Mouse (Mus musculus): ENCODE results near the gene Vasn. TPM values are rescaled to one million over a fixed set of nuclear protein-coding genes. Genes with fewer than 3 reads are reported as not detected.

Vasn gene
- polyA plus RNA-seq, 1 experiment from 2014 or later = 2.4 TPM

DNA sequence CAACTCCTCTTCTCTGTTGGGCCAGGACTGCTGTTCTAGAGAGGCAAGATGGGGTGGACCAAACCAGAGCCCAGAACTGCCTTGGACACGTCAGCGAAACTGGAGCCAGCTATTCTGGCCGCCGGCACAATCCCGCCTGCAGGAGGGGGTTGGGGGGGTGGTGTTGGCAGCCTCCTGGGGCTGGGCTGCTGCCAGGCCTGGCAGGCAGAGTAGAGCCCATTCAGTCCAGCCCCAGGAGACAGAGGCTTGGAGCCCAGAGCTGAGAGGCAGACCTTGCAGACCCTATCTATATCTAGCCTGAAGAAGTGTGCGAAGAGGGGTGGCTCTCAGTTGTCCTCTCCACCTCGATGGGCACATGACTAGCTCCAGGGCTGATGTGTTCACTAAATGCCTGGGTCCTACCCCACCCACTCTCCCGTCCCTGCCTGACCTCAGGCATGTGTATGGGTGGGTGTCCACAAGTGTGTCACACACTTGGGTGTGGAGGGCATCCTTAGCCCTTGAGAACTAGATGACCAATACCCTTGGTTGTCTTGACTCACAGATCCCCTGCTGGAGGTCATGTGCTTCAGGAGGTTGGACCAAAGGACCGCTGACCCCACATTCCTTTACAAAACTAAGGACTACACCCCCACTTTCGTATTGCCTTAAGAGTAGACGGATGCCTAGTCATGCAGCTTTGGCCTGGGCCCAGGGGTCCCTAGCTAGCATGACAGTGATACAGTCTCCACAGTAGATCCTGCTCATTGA lies 4.1 kb downstream of the Vasn start:
- Histone ChIP-seq H3K36me3 (replicated peaks) (peaks cover 14% of the 10 kb centered on the region), H3K4me1 (replicated peaks) (peaks cover 30% of the 10 kb centered on the region), H3K27ac (replicated peaks) (no peak overlapping the region), H3K27me3 (no peaks in the 10 kb centered on the region), H3K4me2 (no peak overlapping the region), H3K4me3 (replicated peaks) (no peak overlapping the region), H3K9me3 (replicated peaks) (no peaks in the 10 kb centered on the region), H3K9ac (no peak overlapping the region)
- WGBS (ENCODE audit: insufficient replicate concordance) = 68% methylated on average over 11 of the region's 11 CpGs
- ATAC-seq (ENCODE audit: insufficient read depth) = no peak

DNA sequence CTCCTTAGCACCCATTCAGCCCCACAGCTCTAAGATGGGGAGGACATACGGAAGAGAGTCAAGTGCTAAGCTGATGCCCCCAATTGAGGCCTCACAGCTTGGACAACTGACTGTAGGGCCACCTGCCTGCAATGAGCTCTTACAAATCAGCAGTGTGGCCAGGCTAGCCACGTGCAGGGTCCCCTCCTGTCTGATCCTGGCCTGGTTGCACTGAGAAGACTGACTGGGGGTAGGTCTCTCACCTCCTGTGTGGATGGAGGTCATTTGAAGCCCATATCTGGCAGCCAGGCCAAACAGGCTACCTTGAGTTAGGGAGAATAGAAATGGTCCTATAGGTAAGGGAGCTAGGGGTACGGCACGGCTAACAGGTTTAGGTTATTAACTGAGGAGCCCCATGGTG lies 6.1 kb downstream of the Vasn start:
- Histone ChIP-seq H3K27me3 (no peaks in the 10 kb centered on the region), H3K27ac (replicated peaks) (no peak overlapping the region), H3K4me1 (replicated peaks) (peaks cover 13% of the 10 kb centered on the region), H3K4me2 (no peak overlapping the region), H3K9me3 (replicated peaks) (no peaks in the 10 kb centered on the region), H3K36me3 (replicated peaks) (peaks cover 29% of the 10 kb centered on the region), H3K4me3 (replicated peaks) (no peak overlapping the region), H3K9ac (no peak overlapping the region)
- ATAC-seq (ENCODE audit: insufficient read depth) = no peak
- WGBS (ENCODE audit: insufficient replicate concordance) = 66% methylated on average over 4 of the region's 4 CpGs

DNA sequence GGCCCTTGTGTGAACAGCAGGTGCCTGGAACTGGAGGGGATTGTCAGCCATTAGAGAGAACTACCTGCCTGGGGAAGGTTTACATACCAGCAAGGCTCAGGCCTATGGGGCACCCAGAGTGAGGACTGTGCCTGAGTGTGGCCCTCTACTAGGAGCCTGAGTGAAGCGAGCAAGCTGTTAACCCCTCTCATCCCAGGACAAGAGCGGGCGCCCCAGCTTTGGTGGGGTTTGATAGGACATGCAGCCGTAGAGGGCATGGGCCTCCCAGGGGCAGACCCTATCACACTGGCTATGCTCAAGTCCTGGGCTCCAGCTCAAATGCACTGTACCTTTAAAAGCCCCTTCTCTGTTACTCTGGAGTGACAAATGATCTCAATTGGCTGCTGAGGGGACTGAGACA lies 7.1 kb downstream of the Vasn start:
- no peak for ATAC-seq (ENCODE audit: insufficient read depth)
- Histone ChIP-seq H3K9me3 (replicated peaks) (no peaks in the 10 kb centered on the region), H3K4me2 (no peak overlapping the region), H3K36me3 (replicated peaks) (peaks cover 32% of the 10 kb centered on the region), H3K27ac (replicated peaks) (no peak overlapping the region), H3K4me3 (replicated peaks) (no peak overlapping the region), H3K4me1 (replicated peaks) (peaks cover 5% of the 10 kb centered on the region), H3K27me3 (no peaks in the 10 kb centered on the region), H3K9ac (no peak overlapping the region)
- 83% methylated on average over 4 of the region's 4 CpGs for WGBS (ENCODE audit: insufficient replicate concordance)

DNA sequence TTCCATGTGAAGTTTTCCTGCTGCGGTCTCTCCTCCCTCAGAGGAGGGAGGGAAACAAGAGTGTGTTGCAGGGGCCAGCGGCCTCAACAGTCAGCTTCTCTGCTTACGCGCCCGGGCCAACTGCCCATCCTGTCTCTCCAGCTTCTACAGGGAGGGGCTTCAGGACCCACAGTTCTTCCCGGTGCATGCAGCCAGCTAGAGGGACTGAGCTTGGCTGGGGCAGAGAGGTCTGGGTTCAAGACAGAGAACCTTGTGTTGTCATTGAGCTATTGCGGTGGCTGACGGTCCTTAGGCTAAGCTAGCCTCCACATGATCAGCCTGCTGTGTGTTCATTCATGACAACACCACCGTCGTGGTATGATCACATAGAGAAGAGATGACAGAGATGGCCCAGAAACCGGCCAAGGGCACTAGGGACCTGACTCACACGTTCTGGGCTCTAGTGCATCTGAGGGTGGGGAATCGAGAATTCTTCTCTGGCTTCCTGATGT lies 8.0 kb downstream of the Vasn start:
- Histone ChIP-seq H3K27me3 (no peaks in the 10 kb centered on the region), H3K9me3 (replicated peaks) (no peaks in the 10 kb centered on the region), H3K4me2 (no peak overlapping the region), H3K9ac (no peak overlapping the region), H3K4me3 (replicated peaks) (no peak overlapping the region), H3K27ac (replicated peaks) (no peak overlapping the region), H3K4me1 (replicated peaks) (no peaks in the 10 kb centered on the region; the same call in none of the 2 replicates), H3K36me3 (replicated peaks) (peaks cover 39% of the 10 kb centered on the region)
- no peak for ATAC-seq (ENCODE audit: insufficient read depth)
- WGBS (ENCODE audit: insufficient replicate concordance) = 70% methylated on average over 13 of the region's 13 CpGs

DNA sequence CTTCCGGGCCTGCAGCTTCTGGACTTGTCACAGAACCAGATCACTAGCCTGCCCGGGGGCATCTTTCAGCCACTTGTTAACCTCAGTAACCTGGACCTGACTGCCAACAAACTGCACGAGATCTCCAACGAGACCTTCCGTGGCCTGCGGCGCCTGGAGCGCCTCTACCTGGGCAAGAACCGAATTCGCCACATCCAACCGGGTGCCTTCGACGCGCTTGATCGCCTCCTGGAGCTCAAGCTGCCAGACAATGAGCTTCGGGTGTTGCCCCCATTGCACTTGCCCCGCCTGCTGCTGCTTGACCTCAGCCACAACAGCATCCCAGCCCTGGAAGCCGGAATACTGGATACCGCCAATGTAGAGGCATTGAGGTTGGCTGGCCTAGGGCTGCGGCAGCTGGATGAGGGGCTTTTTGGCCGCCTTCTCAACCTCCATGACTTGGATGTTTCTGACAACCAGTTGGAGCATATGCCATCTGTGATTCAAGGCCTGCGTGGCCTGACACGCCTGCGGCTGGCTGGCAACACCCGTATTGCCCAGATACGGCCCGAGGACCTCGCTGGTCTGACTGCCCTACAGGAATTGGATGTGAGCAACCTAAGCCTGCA lies 8.8 kb downstream of the Vasn start:
- Histone ChIP-seq H3K4me1 (replicated peaks) (no peaks in the 10 kb centered on the region; the same call in 1 of the 2 replicates), H3K4me2 (no peak overlapping the region), H3K4me3 (replicated peaks) (no peak overlapping the region), H3K27me3 (no peaks in the 10 kb centered on the region), H3K27ac (replicated peaks) (no peak overlapping the region), H3K36me3 (replicated peaks) (peaks cover 40% of the 10 kb centered on the region), H3K9me3 (replicated peaks) (no peaks in the 10 kb centered on the region), H3K9ac (no peak overlapping the region)
- ATAC-seq (ENCODE audit: insufficient read depth) = no peak
- WGBS (ENCODE audit: insufficient replicate concordance) = 82% methylated on average over 28 of the region's 28 CpGs

DNA sequence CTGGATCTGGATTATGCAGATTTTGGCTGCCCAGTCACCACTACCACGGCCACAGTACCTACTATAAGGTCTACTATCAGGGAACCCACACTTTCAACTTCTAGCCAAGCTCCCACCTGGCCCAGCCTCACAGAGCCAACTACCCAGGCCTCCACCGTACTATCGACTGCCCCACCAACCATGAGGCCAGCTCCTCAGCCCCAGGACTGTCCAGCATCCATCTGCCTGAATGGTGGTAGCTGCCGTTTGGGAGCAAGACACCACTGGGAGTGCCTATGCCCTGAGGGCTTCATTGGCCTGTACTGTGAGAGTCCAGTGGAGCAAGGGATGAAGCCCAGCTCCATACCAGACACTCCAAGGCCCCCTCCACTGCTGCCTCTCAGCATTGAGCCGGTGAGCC lies 9.5 kb downstream of the Vasn start:
- Histone ChIP-seq H3K9me3 (replicated peaks) (no peaks in the 10 kb centered on the region), H3K27me3 (no peaks in the 10 kb centered on the region), H3K4me2 (no peak overlapping the region), H3K4me1 (replicated peaks) (no peaks in the 10 kb centered on the region), H3K9ac (no peak overlapping the region), H3K36me3 (replicated peaks) (peaks cover 34% of the 10 kb centered on the region), H3K4me3 (replicated peaks) (no peak overlapping the region), H3K27ac (replicated peaks) (no peak overlapping the region)
- 77% methylated on average over 5 of the region's 5 CpGs for WGBS (ENCODE audit: insufficient replicate concordance)
- no peak for ATAC-seq (ENCODE audit: insufficient read depth)

DNA sequence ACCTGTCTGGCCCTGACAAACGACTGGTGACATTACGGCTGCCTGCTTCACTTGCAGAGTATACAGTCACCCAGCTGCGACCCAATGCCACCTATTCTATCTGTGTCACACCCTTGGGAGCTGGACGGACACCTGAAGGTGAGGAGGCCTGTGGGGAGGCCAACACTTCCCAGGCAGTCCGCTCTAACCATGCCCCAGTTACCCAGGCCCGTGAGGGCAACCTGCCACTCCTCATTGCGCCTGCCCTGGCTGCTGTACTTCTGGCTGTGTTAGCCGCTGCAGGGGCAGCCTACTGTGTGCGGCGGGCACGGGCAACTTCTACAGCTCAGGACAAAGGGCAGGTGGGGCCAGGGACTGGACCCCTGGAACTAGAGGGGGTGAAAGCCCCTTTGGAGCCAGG lies 10.0 kb downstream of the Vasn start:
- Histone ChIP-seq H3K27ac (replicated peaks) (no peak overlapping the region), H3K27me3 (no peaks in the 10 kb centered on the region), H3K4me3 (replicated peaks) (no peak overlapping the region), H3K9ac (no peak overlapping the region), H3K9me3 (replicated peaks) (no peaks in the 10 kb centered on the region), H3K4me1 (replicated peaks) (no peaks in the 10 kb centered on the region), H3K36me3 (replicated peaks) (peaks cover 34% of the 10 kb centered on the region), H3K4me2 (no peak overlapping the region)
- no peak for ATAC-seq (ENCODE audit: insufficient read depth)
- 77% methylated on average over 11 of the region's 11 CpGs for WGBS (ENCODE audit: insufficient replicate concordance)

DNA sequence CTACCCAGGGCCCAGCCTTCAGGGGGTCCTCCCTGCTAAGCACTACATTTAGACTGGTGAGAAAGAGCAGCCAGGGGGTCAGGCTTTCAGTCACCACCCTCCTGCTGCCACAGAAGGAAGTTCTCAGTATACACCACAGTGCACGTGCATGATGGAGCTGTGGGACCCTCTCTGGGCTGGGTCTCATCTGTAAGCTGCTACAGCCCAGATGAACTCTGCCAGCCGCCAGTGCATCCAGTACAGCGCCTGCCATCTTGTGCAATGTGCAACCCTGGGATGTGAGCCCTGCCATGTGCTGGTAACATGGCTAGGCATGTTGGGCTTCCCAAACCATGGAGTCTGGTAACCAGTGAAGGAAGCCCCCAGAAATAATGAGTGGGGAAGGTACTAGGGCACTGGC lies 10.4 kb downstream of the Vasn start:
- Histone ChIP-seq H3K9ac (no peak overlapping the region), H3K9me3 (replicated peaks) (no peaks in the 10 kb centered on the region), H3K36me3 (replicated peaks) (peaks cover 38% of the 10 kb centered on the region), H3K27ac (replicated peaks) (no peak overlapping the region), H3K27me3 (no peaks in the 10 kb centered on the region), H3K4me3 (replicated peaks) (no peak overlapping the region), H3K4me2 (no peak overlapping the region), H3K4me1 (replicated peaks) (peaks cover 3% of the 10 kb centered on the region; the same call in 1 of the 2 replicates)
- ATAC-seq (ENCODE audit: insufficient read depth) = no peak
- WGBS (ENCODE audit: insufficient replicate concordance) = 68% methylated on average over 3 of the region's 3 CpGs

DNA sequence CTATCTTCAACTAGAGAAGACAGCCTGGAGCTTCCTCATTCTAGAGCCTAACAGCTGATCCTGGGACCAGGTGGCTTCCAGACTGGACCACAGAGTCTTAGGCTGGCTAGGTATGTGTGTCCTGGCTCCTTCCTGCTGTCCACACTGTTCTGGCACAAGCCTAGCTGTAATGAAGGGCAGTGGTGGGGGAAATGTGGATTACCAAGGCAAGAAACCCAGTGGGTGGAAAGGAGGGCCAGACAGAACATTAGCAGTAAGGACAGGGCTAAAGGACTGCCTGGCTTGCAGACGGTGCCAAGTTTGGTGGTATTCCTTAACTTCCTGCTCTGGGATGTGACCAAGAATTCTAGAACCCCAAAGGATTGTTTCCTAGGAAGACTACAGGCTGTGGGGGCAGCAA lies 11.3 kb downstream of the Vasn start:
- ATAC-seq (ENCODE audit: insufficient read depth) = no peak
- no peaks in the 10 kb centered on the region for H3K9me3 ChIP-seq (replicated peaks)
- WGBS (ENCODE audit: insufficient replicate concordance) = 79% methylated on average over 1 of the region's 1 CpGs
- peaks cover 38% of the 10 kb centered on the region for H3K36me3 ChIP-seq (replicated peaks)
- H3K4me2 ChIP-seq = no peak overlapping the region
- no peak overlapping the region for H3K4me3 ChIP-seq (replicated peaks)
- H3K9ac ChIP-seq = no peak overlapping the region
- H3K27ac ChIP-seq (replicated peaks) = no peak overlapping the region
- H3K4me1 ChIP-seq (replicated peaks) = peaks cover 12% of the 10 kb centered on the region
- H3K27me3 ChIP-seq = no peaks in the 10 kb centered on the region

DNA sequence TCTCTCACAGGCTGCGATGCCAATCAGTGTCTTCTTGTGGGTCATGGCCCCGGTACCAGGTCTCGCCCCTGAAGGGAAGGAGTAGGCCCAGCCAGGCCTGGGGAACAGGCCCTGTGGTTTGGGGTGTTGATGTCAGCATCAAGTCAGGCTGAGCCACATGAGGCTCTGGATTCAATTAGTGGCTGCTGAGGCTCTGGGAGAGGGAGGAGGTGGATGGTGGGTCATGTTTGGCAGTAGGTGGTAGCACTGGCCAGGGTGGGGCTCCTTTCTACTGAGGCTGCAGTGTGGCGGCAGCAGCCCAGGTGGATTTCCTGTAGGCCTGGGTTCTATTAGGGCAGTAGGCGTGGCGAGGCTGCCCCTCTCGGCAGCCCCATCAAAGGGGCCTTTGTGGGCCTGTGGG lies 11.9 kb downstream of the Vasn start:
- Histone ChIP-seq H3K4me3 (replicated peaks) (no peak overlapping the region), H3K9ac (no peak overlapping the region), H3K4me1 (replicated peaks) (peaks cover 16% of the 10 kb centered on the region), H3K4me2 (no peak overlapping the region), H3K36me3 (replicated peaks) (peaks cover 38% of the 10 kb centered on the region), H3K27ac (replicated peaks) (no peak overlapping the region), H3K9me3 (replicated peaks) (no peaks in the 10 kb centered on the region), H3K27me3 (no peaks in the 10 kb centered on the region)
- ATAC-seq (ENCODE audit: insufficient read depth) = no peak
- WGBS (ENCODE audit: insufficient replicate concordance) = 68% methylated on average over 7 of the region's 7 CpGs

DNA sequence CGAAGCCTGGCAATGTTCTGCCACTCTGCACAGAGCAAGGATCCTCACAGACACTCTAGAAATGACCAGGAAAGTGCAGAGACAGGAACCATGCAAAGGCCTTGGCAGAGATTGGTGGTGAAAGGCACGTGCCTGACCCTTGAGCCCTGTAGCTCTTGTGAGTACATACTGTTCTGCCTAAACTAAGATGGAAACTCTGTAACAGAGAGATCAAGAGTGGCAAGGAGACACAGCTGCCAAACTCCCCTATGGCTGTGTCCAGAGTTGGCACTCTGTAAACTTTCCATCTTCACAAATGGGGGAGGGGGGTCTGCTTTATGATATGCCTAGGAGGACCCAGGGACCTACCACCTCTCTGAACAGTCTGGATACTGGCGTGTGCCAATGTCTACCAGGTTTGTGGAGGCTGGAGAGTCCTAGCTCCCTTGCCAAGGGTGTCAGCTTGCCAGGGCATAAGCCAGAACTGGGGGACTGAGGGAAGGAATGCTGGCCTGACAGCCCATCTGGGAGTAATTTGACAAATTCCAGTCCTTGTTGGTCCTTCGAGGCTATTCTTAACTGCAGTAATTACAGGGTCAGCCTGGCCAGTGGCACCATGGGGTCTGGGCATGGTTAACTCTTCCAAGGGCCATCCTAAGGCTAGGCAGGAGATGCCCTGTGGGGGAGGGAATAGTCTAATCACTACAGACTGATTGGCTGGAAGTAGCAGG lies 13.1 kb downstream of the Vasn start:
- Histone ChIP-seq H3K9me3 (replicated peaks) (no peaks in the 10 kb centered on the region), H3K36me3 (replicated peaks) (peaks cover 38% of the 10 kb centered on the region), H3K27me3 (no peaks in the 10 kb centered on the region), H3K4me1 (replicated peaks) (peaks cover 20% of the 10 kb centered on the region), H3K4me2 (no peak overlapping the region), H3K27ac (replicated peaks) (no peak overlapping the region), H3K9ac (no peak overlapping the region), H3K4me3 (replicated peaks) (no peak overlapping the region)
- WGBS (ENCODE audit: insufficient replicate concordance) = 51% methylated on average over 4 of the region's 4 CpGs
- no peak for ATAC-seq (ENCODE audit: insufficient read depth)

Data from liver, embryonic 15.5 days (tissue).